Mouse (Mus musculus) liver, embryonic 14.5 days (tissue): ENCODE measurements around the gene Slc25a5. TPM values are rescaled to one million over a fixed set of nuclear protein-coding genes. Genes with fewer than 3 reads are reported as not detected.

Experiments
- ATAC-seq: fragments of 200-750 bp; cut with Nextera tagmentation; 2 replicates; pipeline ENCODE4 v1.8.0; 2017; ENCODE audit warnings: moderate number of reproducible peaks, mild to moderate bottlenecking, moderate library complexity; ENCODE audit not compliant: insufficient read depth
- DNase-seq, 3 experiments: peaks; one replicate each; pipeline ENCODE4 v3.0.0-alpha.2; 2012 to 2013; ENCODE audit warnings: low read depth in 3 of 3, low spot score in 3 of 3
- H3K27ac ChIP-seq: fragments of 300-500 bp; sonication (generic); 2 replicates; pipeline ENCODE4 v1.5.1; 2014; ENCODE audit warnings: moderate library complexity, mild to moderate bottlenecking, control low read depth, inconsistent platforms
- H3K27me3 ChIP-seq: fragments of 300-500 bp; sonication (generic); 2 replicates; pipeline ENCODE4 v1.6.1; 2014; ENCODE audit warnings: mild to moderate bottlenecking, low read length, moderate library complexity; ENCODE audit not compliant: control insufficient read depth, insufficient read depth
- H3K36me3 ChIP-seq: fragments of 300-500 bp; sonication (generic); replicated peaks from 2 replicates; pipeline ENCODE4 v1.6.1; 2014; ENCODE audit warnings: low read depth; ENCODE audit not compliant: control insufficient read depth, insufficient read depth
- H3K4me1 ChIP-seq, 2 experiments: fragments of 200-500 bp in 1 of 2; fragments of 300-500 bp in 1 of 2; sonication (generic) in 1 of 2; replicated peaks; 2 replicates each; pipeline ENCODE4 v1.6.1; 2012 to 2014; ENCODE audit warnings: antibody characterized with exemption in 1 of 2, inconsistent platforms in 1 of 2, low read length in 1 of 2; ENCODE audit not compliant: control insufficient read depth in 2 of 2, insufficient read depth in 2 of 2
- H3K4me2 ChIP-seq: fragments of 300-500 bp; sonication (generic); 2 replicates; pipeline ENCODE4 v1.6.1; 2014; ENCODE audit warnings: low read depth, mild to moderate bottlenecking, control low read depth, moderate library complexity
- H3K4me3 ChIP-seq, 2 experiments: fragments of 200-500 bp in 1 of 2; fragments of 300-500 bp in 1 of 2; sonication (generic) in 1 of 2; 2 replicates each; pipeline ENCODE4 v1.5.1; 2012 to 2014; ENCODE audit warnings: low read depth in 2 of 2, low read length in 2 of 2, mild to moderate bottlenecking in 2 of 2, control low read depth in 1 of 2, inconsistent platforms in 1 of 2, moderate library complexity in 1 of 2; ENCODE audit not compliant: insufficient read depth in 1 of 2
- H3K9ac ChIP-seq: fragments of 300-500 bp; sonication (generic); replicated peaks from 2 replicates; pipeline ENCODE4 v1.6.1; 2014; ENCODE audit warnings: mild to moderate bottlenecking, control low read depth, moderate library complexity
- H3K9me3 ChIP-seq: fragments of 300-500 bp; sonication (generic); 2 replicates; pipeline ENCODE4 v1.6.1; 2016; ENCODE audit warnings: low read length, mixed read lengths; ENCODE audit not compliant: control insufficient read depth
- CTCF ChIP-seq: IDR thresholded peaks from 2 replicates; pipeline ENCODE4 v1.5.1; 2016; ENCODE audit warnings: antibody characterized with exemption, low read depth, control low read depth
- EP300 ChIP-seq: IDR thresholded peaks from 2 replicates; pipeline ENCODE4 v1.6.1; 2016; ENCODE audit warnings: antibody characterized with exemption, low read depth
- WGBS: fragments of 180-500 bp; shearing (Covaris S2); extraction: QIAGEN DNeasy Blood & Tissue Kit; methylation state at CpG from one replicate; pipeline ENCODE4 v1.1.7; 2014; ENCODE audit not compliant: insufficient replicate concordance; 5-methylcytosine and 5-hydroxymethylcytosine counted together
- polyA plus RNA-seq, 2 experiments: library from polyadenylated mRNA; depleted of rRNA in 1 of 2; stranded (reverse) in 1 of 2; unstranded in 1 of 2; fragments of >200 nt; fragmentation: Nextera tagmentation in 1 of 2; extraction: Ambion mirVana in 1 of 2; gene quantifications; 2 replicates each; pipeline versions ENCODE4 v1.2.1 to v1.2.3; 2012 to 2014

The Slc25a5 gene
- polyA plus RNA-seq, 2 experiments, result 352 to 514 TPM

DNA sequence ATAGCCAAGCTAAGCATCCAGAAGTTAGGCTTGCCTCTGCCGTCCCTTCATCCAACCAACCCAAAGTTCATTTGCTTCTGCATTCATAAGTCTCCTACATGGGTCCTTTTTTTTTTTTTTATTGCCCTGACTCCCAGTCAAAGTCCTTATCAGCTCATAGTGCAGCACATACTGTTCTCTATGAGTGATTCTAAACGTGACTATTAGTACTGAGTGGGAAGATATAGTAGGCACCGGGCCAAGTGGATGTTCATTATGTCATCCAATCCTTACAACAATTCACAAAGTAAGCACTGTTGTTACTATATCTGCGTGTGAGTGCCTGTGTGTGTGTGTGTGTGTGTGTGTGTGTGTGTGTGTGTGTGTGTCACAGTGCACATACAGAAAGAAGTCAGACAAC, 32.6 kb upstream of the Slc25a5 start:
- H3K4me3 ChIP-seq, result no peak overlapping the region
- TF ChIP-seq EP300, result no peak
- no peak for TF ChIP-seq CTCF
- no peak overlapping the region for H3K4me2 ChIP-seq
- H3K9me3 ChIP-seq, result no peaks in the 10 kb centered on the region
- ATAC-seq (no peak), DNase-seq (no peak)
- H3K27me3 ChIP-seq, result no peaks in the 10 kb centered on the region
- H3K4me1 ChIP-seq, result 0 out of 4 replicates have a peak, but pooled peaks cover 0 to 2% of the 10 kb centered on the region in 2 experiments
- H3K36me3 ChIP-seq, result no peaks in the 10 kb centered on the region
- H3K27ac ChIP-seq, result no peak overlapping the region
- WGBS, result 40% methylated on average over 4 of the region's 4 CpGs
- H3K9ac ChIP-seq, result no peak overlapping the region

DNA sequence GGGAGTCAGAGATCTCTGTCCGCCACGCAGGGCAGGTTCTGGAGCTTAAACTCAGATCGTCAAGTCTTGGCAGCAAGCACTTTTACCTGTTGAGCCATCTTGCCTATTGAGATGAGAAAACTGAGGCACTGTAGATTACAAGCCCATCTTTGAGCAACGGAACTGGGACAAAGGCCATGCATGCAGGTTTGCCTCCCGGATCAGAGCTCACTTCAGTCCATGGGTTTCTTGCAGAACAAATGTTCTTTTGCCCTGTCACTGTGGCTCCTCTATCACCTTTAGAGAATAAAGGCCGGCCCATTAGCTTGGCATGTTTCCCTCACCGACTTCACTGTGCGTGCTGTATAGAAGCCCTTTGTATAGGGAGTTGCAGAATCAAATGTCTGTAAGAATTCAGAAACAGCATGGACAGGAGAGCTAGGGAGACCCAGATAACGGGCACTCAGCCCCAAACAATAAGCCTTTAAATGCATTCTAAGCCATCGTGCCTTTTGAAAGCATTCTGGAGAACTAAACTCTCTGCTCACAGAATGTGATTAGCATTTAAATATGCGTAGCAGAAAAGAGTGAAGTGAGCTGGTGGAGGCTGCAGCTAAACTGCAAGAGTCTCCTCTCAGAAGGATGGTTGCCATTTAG, 32.0 kb upstream of the Slc25a5 start:
- Histone ChIP-seq H3K4me2 (no peak overlapping the region), H3K27ac (no peak overlapping the region), H3K27me3 (no peaks in the 10 kb centered on the region), H3K36me3 (no peaks in the 10 kb centered on the region), H3K4me1 (0 out of 4 replicates have a peak, but pooled peaks cover 0 to 2% of the 10 kb centered on the region in 2 experiments), H3K4me3 (no peak overlapping the region), H3K9me3 (no peaks in the 10 kb centered on the region), H3K9ac (no peak overlapping the region)
- ATAC-seq, result no peak
- no peak for DNase-seq
- WGBS, result 61% methylated on average over 11 of the region's 11 CpGs
- TF ChIP-seq CTCF (no peak), EP300 (no peak)

DNA sequence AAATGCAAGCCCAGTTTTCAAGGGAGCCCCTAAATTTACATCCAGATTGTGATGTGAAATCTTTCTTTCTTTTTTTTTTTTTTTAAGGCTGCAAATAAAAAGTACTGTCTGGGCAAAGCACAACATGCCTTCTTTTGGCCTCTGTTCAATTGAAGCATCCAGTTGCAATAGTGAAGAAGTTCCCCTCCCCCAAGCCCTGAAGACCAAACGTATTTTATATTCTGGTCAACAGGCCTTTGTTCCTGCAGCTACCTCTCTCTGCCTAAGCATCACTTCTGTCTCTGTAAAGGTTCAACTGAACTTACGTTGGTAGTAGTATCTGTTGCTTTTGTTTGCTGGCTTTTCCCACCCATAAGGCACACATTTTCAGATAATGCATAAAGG, 31.5 kb upstream of the Slc25a5 start:
- no peak overlapping the region for H3K4me2 ChIP-seq
- H3K27me3 ChIP-seq, result no peaks in the 10 kb centered on the region
- 56% methylated on average over 2 of the region's 2 CpGs for whole genome bisulfite sequencing
- TF ChIP-seq CTCF, result no peak
- TF ChIP-seq EP300, result no peak
- no peaks in the 10 kb centered on the region for H3K9me3 ChIP-seq
- DNase-seq (no peak), ATAC-seq (no peak)
- no peak overlapping the region for H3K9ac ChIP-seq
- no peak overlapping the region for H3K27ac ChIP-seq
- 0 out of 4 replicates have a peak, but pooled peaks cover 0 to 2% of the 10 kb centered on the region in 2 experiments for H3K4me1 ChIP-seq
- no peaks in the 10 kb centered on the region for H3K36me3 ChIP-seq
- no peak overlapping the region for H3K4me3 ChIP-seq

DNA sequence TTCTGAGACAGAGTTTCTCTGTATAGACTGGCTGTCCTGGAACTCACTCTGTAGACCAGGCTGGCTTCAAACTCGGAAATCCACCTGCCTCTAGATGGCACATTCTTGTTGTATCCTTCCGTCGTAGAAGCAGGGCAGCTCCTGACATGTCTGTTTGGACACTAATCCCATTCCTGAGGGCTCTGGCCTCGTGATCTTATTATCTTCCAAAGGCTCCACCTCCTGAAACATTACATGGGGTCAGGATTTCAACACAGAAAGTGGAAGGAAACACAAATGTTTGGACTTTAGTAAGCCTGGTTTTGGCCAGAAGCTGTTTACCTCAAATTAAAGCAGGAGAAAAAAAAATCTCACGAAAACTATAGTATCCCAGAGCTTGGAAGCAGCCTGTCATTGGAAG, 28.1 kb upstream of the Slc25a5 start:
- WGBS, result 48% methylated on average over 5 of the region's 5 CpGs
- ATAC-seq (no peak), DNase-seq (no peak)
- Histone ChIP-seq H3K9me3 (no peaks in the 10 kb centered on the region), H3K4me2 (no peak overlapping the region), H3K4me3 (no peak overlapping the region), H3K27ac (no peak overlapping the region), H3K4me1 (no peaks in the 10 kb centered on the region), H3K9ac (no peak overlapping the region), H3K36me3 (no peaks in the 10 kb centered on the region), H3K27me3 (no peaks in the 10 kb centered on the region)
- TF ChIP-seq CTCF (no peak), EP300 (no peak)

DNA sequence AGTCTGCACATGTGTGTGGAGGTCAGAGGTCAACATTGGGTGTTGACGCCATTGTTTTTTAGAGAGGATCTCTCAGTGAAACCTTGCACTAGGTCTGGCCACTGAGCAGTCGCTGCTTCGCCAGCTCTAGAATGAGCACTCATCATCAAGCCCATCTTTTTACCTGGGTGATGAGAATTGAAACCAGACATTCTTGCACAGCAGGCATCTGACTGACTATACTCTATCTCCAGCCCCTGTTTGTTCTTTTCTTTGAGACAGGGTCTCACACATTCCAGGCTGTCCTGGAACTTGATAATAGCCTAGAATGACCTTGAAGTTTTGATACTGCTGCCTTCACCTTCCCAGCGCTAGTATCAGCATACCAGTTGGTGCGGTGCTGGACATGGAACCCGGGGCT, 22.9 kb upstream of the Slc25a5 start:
- no peak overlapping the region for H3K9ac ChIP-seq
- no peak overlapping the region for H3K4me2 ChIP-seq
- no peaks in the 10 kb centered on the region for H3K9me3 ChIP-seq
- no peaks in the 10 kb centered on the region for H3K4me1 ChIP-seq
- WGBS, result 67% methylated on average over 6 of the region's 6 CpGs
- H3K27ac ChIP-seq, result no peak overlapping the region
- H3K36me3 ChIP-seq, result no peaks in the 10 kb centered on the region
- no peak for DNase-seq
- H3K27me3 ChIP-seq, result no peaks in the 10 kb centered on the region
- ATAC-seq, result no peak
- no peak overlapping the region for H3K4me3 ChIP-seq
- no peak for TF ChIP-seq EP300
- no peak for TF ChIP-seq CTCF
